Mouse (Mus musculus): ENCODE measurements around the gene Vasn. TPM values are rescaled to one million over a fixed set of nuclear protein-coding genes. Genes with fewer than 3 reads are reported as not detected.

Gene Vasn
- polyA plus RNA-seq, 1 experiment, result 9.9 TPM

DNA sequence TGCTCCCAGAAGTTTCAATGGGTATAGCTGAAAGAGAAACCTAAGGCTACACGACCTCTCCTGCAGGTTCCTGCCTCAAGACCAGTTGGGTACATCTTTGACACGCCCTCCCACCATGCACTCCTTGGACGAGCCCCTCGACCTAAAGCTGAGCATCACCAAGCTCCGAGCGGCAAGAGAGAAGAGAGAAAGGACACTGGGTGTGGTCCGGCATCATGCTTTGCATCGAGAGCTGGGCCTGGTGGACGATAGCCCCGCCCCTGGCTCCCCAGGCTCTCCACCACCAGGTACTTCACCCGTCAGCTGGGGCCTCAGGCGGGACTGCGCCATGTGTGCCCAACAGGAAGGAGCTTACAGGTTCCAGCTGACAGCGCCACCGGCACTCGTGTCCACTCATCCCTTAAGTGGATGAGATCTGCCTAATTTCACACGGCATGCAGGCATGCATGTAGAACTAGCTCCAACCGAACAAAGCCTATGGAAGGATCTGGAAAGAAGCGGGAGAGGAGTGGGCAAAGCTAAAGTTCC lies 31.1 kb upstream of the Vasn start:
- TF ChIP-seq CTCF (IDR thresholded peaks at IDR 0.05; ENCODE audit: borderline replicate concordance, extremely low read depth, insufficient read depth, insufficient read length) (no peak), POLR2A (IDR thresholded peaks at IDR 0.05; ENCODE audit: borderline replicate concordance, extremely low read depth, insufficient read depth, insufficient read length, poor library complexity, severe bottlenecking) (no peak)
- DNase-seq (ENCODE audit: low read depth), result no peak

DNA sequence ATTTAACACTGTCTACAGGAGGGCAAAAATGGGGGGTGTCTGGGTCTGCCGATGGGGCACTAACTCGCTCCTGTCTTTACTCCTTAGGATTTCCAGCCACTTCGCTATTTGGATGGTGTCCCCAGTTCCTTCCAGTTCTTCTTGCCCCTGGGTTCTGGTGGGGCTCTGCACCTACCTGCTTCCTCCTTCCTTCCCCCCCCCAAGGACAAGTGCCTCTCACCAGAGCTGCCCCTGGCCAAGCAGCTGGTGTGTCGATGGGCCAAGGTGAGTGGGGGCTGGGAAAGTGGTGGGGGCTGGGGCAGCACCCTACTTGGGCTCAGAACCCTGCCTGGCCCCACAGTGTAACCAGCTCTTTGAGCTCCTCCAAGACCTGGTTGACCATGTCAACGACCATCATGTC lies 28.5 kb upstream of the Vasn start:
- TF ChIP-seq POLR2A (IDR thresholded peaks at IDR 0.05; ENCODE audit: borderline replicate concordance, extremely low read depth, insufficient read depth, insufficient read length, poor library complexity, severe bottlenecking), result no peak
- DNase-seq (ENCODE audit: low read depth), result no peak

DNA sequence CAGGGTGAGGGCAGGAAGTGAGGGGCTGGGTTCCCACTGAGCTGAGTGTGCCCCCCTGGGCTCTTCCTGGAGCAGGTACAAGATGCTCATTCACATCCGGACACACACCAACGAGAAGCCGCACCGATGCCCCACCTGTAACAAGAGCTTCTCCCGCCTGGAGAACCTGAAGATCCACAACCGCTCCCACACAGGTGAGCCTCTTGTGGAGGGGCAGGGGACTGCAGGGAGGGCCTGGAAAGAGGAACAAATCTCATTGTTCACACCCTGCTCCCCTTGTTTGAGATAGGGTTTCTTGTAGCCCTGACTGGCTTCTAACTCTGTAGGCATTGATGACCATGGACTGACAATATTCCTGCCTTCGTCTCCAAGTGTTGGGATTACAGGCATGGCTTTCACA lies 28.1 kb upstream of the Vasn start:
- no peak for DNase-seq (ENCODE audit: low read depth)
- peak; percentile 28; the same call in 1 of the 2 replicates for TF ChIP-seq CTCF (IDR thresholded peaks at IDR 0.05; ENCODE audit: borderline replicate concordance, extremely low read depth, insufficient read depth, insufficient read length)
- TF ChIP-seq POLR2A (IDR thresholded peaks at IDR 0.05; ENCODE audit: borderline replicate concordance, extremely low read depth, insufficient read depth, insufficient read length, poor library complexity, severe bottlenecking), result no peak

DNA sequence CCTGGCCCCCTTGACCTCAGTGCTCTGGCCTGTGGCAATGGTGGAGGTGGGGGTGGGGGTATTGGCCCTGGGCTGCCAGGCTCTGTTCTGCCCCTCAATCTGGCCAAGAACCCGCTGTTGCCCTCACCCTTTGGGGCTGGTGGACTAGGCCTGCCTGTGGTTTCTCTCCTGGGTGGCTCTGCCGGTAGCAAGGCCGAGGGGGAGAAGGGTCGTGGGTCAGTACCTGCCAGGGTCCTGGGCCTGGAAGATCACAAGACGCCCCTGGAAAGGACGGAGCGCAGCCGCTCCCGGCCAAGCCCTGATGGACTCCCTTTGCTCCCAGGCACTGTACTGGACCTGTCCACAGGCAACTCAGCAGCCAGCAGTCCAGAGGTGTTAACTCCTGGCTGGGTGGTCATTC lies 26.0 kb upstream of the Vasn start:
- TF ChIP-seq POLR2A (IDR thresholded peaks at IDR 0.05; ENCODE audit: borderline replicate concordance, extremely low read depth, insufficient read depth, insufficient read length, poor library complexity, severe bottlenecking) (no peak), CTCF (IDR thresholded peaks at IDR 0.05; ENCODE audit: borderline replicate concordance, extremely low read depth, insufficient read depth, insufficient read length) (no peak)

DNA sequence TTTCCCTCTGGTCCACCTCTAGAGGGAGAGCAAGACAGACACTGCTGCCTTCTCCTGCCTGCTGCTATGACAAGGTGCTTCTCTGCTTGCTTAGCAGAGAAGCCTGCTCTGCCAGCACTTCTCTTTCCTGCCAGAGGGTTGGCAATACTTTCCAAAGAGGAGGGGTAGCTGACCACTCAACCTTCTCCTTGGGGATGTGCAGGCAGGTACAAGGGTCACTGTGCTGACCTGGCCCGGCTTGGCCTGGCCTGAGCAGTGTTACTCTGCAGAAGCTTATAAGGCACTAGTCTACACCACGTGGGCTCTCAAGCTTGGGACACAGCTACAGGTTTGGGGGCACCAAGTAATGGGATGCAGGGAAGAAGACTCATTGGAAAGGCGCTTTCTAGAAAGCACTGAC lies 25.1 kb upstream of the Vasn start:
- TF ChIP-seq POLR2A (IDR thresholded peaks at IDR 0.05; ENCODE audit: borderline replicate concordance, extremely low read depth, insufficient read depth, insufficient read length, poor library complexity, severe bottlenecking) (no peak), CTCF (IDR thresholded peaks at IDR 0.05; ENCODE audit: borderline replicate concordance, extremely low read depth, insufficient read depth, insufficient read length) (no peak)
- DNase-seq (ENCODE audit: low read depth), result no peak

More for the DNA sequence above, 26.0 kb upstream of the Vasn start:
- no peak for DNase-seq (ENCODE audit: low read depth)

DNA sequence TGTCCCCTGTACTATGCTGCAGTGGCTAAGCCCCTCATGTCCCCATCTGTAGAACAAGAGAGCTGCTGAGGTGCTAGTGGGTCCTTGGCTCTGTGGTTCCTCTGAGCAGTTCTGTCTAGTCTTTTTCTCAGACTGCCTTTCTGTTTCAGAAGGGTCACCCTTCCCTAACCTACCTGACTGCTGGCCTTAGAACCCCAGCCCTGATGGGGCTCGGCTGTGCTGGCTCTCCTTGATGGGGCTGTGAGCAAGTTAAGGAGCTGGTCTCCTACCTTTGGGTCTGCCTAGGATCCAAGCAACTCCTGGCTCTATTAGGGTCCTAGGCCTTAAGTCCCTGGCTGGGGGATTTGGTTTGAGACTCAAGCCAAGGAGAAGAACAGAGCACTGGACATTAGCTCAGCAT lies 24.4 kb upstream of the Vasn start:
- no peak for DNase-seq (ENCODE audit: low read depth)
- TF ChIP-seq CTCF (IDR thresholded peaks at IDR 0.05; ENCODE audit: borderline replicate concordance, extremely low read depth, insufficient read depth, insufficient read length) (no peak), POLR2A (IDR thresholded peaks at IDR 0.05; ENCODE audit: borderline replicate concordance, extremely low read depth, insufficient read depth, insufficient read length, poor library complexity, severe bottlenecking) (no peak)

DNA sequence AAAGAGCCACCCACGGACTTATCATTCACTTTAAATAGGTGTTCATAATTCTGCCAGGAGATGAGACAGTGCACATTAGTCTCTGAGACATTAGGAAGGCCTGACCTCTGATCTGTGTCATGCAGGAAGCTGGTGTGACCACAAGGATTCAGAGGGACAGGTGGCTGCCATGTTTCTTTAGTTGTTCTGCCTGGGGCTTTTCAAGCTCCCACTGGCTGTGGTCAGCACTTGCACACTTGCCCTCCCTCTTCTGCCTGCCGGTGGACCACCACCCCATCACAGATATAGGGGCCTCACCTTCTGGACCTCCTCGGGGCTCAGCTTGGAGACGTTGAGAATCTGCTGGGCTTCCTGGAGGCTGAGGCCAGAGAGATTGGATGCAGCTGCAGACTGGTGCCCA lies 22.9 kb upstream of the Vasn start:
- no peak for TF ChIP-seq CTCF (IDR thresholded peaks at IDR 0.05; ENCODE audit: borderline replicate concordance, extremely low read depth, insufficient read depth, insufficient read length)
- no peak for TF ChIP-seq POLR2A (IDR thresholded peaks at IDR 0.05; ENCODE audit: borderline replicate concordance, extremely low read depth, insufficient read depth, insufficient read length, poor library complexity, severe bottlenecking)
- DNase-seq (ENCODE audit: low read depth), result no peak

DNA sequence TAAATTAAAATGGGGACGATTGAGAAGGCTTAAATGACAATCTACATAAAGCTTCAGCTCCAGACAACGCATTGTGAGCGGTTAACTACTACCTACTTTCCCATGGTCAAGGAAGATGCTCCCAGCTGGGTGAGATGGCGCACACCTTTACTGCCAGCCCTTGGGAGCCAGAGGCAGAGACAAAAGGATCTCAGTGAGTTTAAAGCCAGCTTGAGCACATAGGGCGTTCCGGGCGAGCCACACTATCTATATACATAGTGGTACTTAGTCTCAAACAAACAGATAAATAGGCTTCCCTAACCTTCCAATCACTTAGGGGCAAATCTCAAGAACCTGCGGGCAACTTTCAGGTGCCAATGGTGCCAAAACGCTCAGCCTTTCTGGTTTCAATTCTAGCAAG lies 15.7 kb upstream of the Vasn start:
- DNase-seq (ENCODE audit: low read depth), result no peak
- TF ChIP-seq POLR2A (IDR thresholded peaks at IDR 0.05; ENCODE audit: borderline replicate concordance, extremely low read depth, insufficient read depth, insufficient read length, poor library complexity, severe bottlenecking), result no peak
- TF ChIP-seq CTCF (IDR thresholded peaks at IDR 0.05; ENCODE audit: borderline replicate concordance, extremely low read depth, insufficient read depth, insufficient read length), result no peak

DNA sequence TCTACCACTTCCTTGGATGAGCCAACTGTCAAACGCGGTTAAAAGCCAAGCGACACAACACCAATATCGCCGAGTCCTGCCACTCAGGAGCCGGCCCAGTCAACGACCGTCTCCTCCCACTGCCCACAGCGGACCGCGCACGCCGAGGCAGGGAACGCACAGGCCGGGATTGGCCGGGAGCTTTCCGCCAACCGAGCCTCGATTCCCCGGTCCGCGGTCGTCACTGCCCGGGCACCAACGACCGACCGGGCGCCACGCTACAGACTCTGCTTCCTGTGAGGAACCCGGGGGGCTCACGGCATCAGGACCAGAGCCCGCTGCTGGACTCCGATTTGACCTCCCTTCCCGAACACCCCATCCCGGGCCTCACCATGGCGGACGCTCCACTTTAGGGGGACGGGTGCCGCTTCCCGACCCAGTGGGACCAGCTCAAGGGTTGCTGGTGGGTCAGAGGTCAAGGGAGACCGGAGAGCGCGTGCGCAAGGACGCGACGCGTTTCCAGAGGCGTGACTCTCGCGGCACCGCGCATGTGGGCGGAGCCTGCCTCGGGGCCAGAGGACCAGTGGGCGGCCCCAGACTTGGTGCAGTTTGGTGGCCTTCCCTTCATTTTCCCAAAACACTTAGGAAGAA lies 15.1 kb upstream of the Vasn start, which contains the start of gene Pam16:
Gene Pam16 (minus strand): TSS at position 508 of the 630 bp plus-strand sequence.
- DNase-seq (ENCODE audit: low read depth), result peak; percentile 94
- no peak for TF ChIP-seq POLR2A (IDR thresholded peaks at IDR 0.05; ENCODE audit: borderline replicate concordance, extremely low read depth, insufficient read depth, insufficient read length, poor library complexity, severe bottlenecking)
- TF ChIP-seq CTCF (IDR thresholded peaks at IDR 0.05; ENCODE audit: borderline replicate concordance, extremely low read depth, insufficient read depth, insufficient read length), result no peak

DNA sequence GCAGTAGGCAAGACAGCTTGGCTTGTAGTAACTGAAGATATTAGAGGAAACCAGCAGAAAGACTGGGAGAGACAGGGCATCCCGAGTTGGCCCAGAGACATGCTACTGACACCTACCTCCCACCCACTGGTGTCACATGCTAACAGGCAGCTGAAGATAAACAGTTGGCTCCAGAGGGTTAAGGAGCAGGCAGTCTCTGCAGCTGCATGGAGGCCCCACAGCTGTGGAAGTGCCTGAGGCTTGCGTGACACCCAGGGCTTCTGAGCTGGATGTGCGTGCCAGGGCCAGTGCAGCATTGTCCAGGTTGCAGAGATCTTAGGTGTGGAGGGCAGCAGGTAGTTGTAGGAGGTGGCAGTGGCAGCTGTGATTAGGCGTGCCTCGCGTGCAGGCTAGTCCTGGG lies 12.6 kb upstream of the Vasn start:
- no peak for DNase-seq (ENCODE audit: low read depth)
- TF ChIP-seq CTCF (IDR thresholded peaks at IDR 0.05; ENCODE audit: borderline replicate concordance, extremely low read depth, insufficient read depth, insufficient read length) (no peak), POLR2A (IDR thresholded peaks at IDR 0.05; ENCODE audit: borderline replicate concordance, extremely low read depth, insufficient read depth, insufficient read length, poor library complexity, severe bottlenecking) (no peak)

DNA sequence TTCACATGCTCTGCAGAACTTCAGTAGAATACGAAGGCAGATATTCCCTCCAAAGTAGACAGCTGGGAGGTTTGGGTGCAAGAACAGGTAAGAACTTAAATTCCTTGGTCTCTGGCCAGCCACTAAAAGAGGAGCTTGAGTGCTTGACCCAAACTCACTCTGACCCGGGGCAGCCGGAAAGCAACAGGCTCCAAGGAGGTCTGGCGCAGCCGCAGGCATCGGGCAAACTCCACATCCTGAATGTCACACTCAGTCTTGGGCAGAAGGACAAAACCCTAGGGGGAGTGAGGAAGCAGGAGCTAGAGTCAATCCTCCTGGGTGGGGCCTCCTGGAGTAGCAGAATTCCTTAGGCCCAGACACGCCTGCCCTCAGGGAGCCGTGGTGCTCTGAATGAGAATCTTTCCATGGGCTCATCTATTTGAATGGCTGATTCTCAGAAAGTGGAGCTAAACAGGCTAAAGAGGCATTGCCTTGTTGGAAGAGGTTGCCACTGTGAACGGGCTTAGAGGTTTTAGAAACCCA lies 10.8 kb upstream of the Vasn start:
- no peak for TF ChIP-seq POLR2A (IDR thresholded peaks at IDR 0.05; ENCODE audit: borderline replicate concordance, extremely low read depth, insufficient read depth, insufficient read length, poor library complexity, severe bottlenecking)
- TF ChIP-seq CTCF (IDR thresholded peaks at IDR 0.05; ENCODE audit: borderline replicate concordance, extremely low read depth, insufficient read depth, insufficient read length), result no peak
- no peak for DNase-seq (ENCODE audit: low read depth)

DNA sequence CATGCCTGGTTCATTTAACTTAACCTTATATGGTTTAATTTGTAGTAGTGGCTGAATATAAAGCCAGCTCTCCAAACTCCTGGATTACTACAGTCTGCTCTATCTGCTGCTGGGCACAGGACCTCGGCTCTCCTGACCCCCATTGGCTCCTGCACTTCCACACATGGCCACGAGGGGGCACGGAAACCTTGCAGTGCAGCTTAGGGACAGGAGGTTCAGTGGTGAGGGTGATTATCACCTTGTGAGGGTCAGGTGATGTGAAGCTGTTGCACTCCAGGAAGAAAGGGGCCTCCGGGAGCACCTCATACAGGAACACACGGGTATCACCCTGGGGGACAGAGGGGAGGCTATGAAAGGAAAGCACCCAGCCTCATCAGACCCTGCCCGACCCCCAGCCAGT lies 9.8 kb upstream of the Vasn start:
- peak; percentile 59 for DNase-seq (ENCODE audit: low read depth)
- TF ChIP-seq CTCF (IDR thresholded peaks at IDR 0.05; ENCODE audit: borderline replicate concordance, extremely low read depth, insufficient read depth, insufficient read length) (peak; percentile 97), POLR2A (IDR thresholded peaks at IDR 0.05; ENCODE audit: borderline replicate concordance, extremely low read depth, insufficient read depth, insufficient read length, poor library complexity, severe bottlenecking) (no peak)
